Mouse (Mus musculus): Measurements from ENCODE around the gene Rabif. TPM values are rescaled to one million over a fixed set of nuclear protein-coding genes. Genes with fewer than 3 reads are reported as not detected.
A peak's percentile ranks its signal among the peaks of the same experiment; 100 is the strongest.
"Not testable (repeated sequence)": the region's sequence is repeated elsewhere in the genome, so short reads cannot be mapped to it uniquely, and the experiment has no call there.

Rabif gene
- total RNA-seq, 2 experiments from 2014 or later: 23.6 to 28.2 TPM

GRCm38 (mm10) chr1:134512183-134512582, 17.7 kb downstream of the Rabif start:
- DNase-seq (ENCODE audit: extremely low spot score in 1 of 2, low spot score in 1 of 2): no peak

GRCm38 (mm10) chr1:134512584-134512983, 18.1 kb downstream of the Rabif start:
- DNase-seq (ENCODE audit: extremely low spot score in 1 of 2, low spot score in 1 of 2): no peak

- DNase-seq (ENCODE audit: extremely low spot score in 1 of 2, low spot score in 1 of 2): no peak
Measured at GRCm38 (mm10) chr1:134513312-134513860, 18.9 kb downstream of the Rabif start.

GRCm38 (mm10) chr1:134513876-134514590, 19.6 kb downstream of the Rabif start:
- DNase-seq (ENCODE audit: extremely low spot score in 1 of 2, low spot score in 1 of 2): no peak

DNA sequence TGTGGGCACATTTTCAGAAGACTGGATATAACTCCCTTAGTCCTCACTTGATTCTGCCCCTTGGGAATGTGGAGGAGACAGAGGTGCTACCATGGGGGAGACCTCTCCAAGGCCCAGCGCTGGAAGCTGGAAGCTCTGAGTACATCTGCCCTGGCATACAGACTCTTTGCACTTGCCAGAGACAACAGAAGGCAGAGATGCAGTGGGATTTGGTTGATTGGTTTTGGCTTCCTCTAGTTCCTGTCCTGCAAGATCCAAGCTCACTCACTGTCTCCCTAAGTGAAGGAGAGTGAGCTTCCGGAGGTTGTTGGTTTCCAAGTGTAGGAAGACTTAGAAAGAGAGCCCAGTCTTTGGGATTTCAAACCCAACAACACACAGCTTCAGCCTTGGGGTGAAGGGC, 21.4 kb downstream of the Rabif start:
- no peak for DNase-seq (ENCODE audit: extremely low spot score in 1 of 2, low spot score in 1 of 2)

DNA sequence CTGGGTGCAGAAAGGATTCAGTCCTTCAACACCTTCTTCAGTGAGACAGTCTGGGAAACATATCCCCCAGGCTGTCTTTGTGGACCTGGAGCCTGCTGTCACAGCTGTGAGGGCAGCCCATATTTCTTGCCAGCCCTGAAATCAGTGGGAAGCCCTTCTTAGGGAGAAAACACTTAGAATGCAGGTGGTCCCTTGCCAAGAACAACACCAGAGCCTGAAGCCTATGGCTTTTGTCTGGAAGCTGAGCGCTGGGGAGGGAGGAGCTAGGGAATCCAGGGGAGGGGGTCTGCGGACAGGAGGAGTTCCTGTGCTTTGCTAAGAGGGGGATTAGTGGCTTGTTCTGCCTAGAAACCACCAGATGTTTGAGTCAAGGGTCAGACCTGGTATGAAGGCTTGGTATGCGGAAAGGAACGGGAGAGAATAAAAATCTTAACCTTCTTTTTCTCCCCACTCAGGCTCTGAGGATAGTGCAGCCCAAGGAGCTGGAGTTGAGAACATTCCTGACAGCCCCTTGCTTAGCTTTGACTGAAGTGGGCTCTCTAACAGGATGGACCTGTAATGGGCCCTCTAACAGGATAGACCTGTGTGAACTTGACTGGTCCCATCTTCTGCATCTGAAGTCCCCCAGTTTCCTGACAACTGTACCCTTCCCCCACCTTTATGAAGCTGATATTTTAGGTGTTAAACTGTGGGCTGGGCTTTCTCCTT, 22.2 kb downstream of the Rabif start:
- no peak for DNase-seq (ENCODE audit: extremely low spot score in 1 of 2, low spot score in 1 of 2)

DNA sequence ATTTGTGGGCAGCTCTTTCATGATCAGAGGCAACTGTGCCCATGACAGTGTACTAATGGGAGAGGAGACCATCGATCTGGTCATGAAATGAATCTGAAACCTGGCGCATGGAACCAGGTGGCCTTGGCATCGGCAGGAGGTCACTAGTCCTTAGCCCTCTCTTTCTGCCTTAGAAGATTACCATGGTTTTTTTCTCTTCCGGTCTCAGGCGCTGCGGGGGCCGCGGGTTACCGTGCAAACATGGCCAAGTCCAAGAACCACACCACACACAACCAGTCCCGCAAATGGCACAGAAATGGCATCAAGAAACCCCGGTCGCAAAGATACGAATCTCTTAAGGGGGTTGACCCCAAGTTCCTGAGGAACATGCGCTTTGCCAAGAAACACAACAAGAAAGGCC, 23.4 kb downstream of the Rabif start:
- not testable (repeated sequence) for DNase-seq (ENCODE audit: extremely low spot score in 1 of 2, low spot score in 1 of 2)

DNA sequence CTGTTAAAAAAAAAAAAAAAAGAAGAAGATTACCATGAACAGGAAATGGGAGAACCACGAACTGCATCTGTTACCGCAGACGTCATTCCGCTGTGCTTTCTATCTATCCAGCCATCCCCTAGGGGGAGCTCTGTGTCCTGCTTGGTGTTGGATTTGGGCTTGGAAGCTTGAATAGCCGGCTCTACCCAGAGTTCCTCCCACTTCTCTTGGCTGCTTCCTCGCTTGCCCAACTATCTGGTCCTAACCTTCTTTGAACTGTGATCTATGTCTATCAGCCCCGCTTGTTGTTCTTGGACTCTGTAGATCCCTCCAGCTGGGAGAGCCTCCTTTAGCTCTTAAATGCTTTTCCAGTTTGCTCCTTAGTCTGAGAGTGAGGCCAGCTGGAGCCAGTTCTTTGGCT, 24.2 kb downstream of the Rabif start:
- peak; percentile 53 to 83 for DNase-seq (ENCODE audit: extremely low spot score in 1 of 2, low spot score in 1 of 2)

- not testable (repeated sequence) for DNase-seq (ENCODE audit: extremely low spot score in 1 of 2, low spot score in 1 of 2)
Measured at GRCm38 (mm10) chr1:134519201-134519600, 24.8 kb downstream of the Rabif start.

DNA sequence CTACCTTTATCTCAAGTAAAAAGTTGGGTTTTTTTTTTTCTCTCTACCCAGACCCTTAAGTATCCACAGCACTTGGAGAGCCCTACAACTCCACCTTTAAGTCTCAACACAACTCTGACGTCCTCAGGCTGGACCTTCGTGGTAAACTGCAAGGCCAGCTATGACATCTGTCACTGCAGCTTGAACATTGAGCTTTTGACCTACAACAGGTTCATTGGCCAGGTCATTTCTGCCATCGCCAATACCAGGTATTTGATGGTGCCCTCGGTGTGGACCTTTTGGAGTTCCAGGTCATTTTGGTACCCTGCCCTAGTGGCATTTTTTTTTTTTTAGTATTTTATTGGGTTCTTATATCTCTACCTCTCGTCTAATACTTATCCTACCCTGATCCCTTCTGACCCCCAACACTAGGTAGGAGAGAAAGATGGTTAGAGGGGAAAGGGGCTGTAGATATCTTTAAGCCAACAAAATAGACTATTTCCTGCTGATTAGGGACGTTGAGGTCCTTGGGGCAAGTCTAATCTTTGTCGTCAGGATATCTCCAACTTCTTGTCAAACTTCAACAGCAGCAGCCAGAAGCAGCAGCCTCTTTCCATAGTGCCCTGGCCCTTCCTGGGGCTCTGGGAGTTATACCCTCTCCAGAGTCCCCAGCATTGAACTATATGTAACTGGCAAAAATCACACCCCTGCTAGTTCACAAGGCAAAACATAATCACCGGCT, 25.7 kb downstream of the Rabif start:
- DNase-seq (ENCODE audit: extremely low spot score in 1 of 2, low spot score in 1 of 2): no peak

- DNase-seq (ENCODE audit: extremely low spot score in 1 of 2, low spot score in 1 of 2): no peak
Measured at GRCm38 (mm10) chr1:134521163-134521562, 26.7 kb downstream of the Rabif start.

GRCm38 (mm10) chr1:134522325-134522724, 27.9 kb downstream of the Rabif start:
- no peak for DNase-seq (ENCODE audit: extremely low spot score in 1 of 2, low spot score in 1 of 2)

GRCm38 (mm10) chr1:134524424-134524823, 30.0 kb downstream of the Rabif start:
- no peak for DNase-seq (ENCODE audit: extremely low spot score in 1 of 2, low spot score in 1 of 2)

- no peak for DNase-seq (ENCODE audit: extremely low spot score in 1 of 2, low spot score in 1 of 2)
Measured at GRCm38 (mm10) chr1:134525015-134525414, 30.6 kb downstream of the Rabif start.

GRCm38 (mm10) chr1:134526752-134527151, 32.3 kb downstream of the Rabif start:
- DNase-seq (ENCODE audit: extremely low spot score in 1 of 2, low spot score in 1 of 2): no peak

GRCm38 (mm10) chr1:134530618-134531017, 36.2 kb downstream of the Rabif start:
- DNase-seq (ENCODE audit: extremely low spot score in 1 of 2, low spot score in 1 of 2): peak in 1 of 2 experiments; percentile 16

- DNase-seq (ENCODE audit: extremely low spot score in 1 of 2, low spot score in 1 of 2): not testable (repeated sequence)
Measured at GRCm38 (mm10) chr1:134533710-134534109, 39.3 kb downstream of the Rabif start.

DNA sequence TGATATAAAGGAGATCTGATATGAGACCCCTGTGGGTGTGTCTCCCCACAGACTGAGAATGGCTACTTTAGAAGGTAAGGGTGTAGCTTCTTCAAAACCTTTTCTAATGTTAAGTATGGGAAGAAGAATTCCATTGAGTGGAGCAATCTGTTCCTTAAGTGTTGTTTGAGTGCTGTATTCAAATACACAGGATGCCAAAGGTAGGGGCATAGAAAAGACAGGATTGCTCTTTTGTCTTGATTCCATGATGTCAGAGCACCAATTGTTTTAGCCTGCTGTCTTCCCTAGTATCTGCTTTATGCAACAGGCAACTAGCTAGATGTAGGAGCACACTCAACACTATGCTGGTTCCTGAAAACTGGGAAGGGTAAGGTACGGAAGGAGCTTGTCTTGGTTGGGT, 40.6 kb downstream of the Rabif start:
- no peak for DNase-seq (ENCODE audit: extremely low spot score in 1 of 2, low spot score in 1 of 2)

DNA sequence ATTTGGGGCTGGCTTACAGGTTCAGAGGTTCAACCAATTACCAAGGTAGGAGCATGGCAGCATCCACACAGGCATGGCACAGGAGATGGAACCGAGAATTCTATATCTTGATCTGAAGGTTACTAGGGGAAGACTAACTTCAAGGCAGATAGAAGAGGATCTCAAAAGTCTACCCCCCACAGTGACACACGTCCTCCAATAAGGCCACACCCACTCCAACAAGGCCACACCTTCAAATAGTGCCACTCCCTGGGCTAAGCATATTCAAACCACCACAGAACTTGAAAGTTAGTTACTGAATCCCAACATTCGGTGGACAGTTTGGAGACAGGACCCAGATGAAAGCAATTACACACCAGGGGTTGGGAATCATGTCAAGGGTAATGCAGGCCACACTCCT, 41.1 kb downstream of the Rabif start:
- no peak for DNase-seq (ENCODE audit: extremely low spot score in 1 of 2, low spot score in 1 of 2)

- DNase-seq (ENCODE audit: extremely low spot score in 1 of 2, low spot score in 1 of 2): no peak
Measured at GRCm38 (mm10) chr1:134540610-134541009, 46.2 kb downstream of the Rabif start.

- DNase-seq (ENCODE audit: extremely low spot score in 1 of 2, low spot score in 1 of 2): no peak
Measured at GRCm38 (mm10) chr1:134548231-134548630, 53.8 kb downstream of the Rabif start.
